Mouse (Mus musculus) layer of hippocampus, postnatal 25 days (tissue): ENCODE data around the gene Rbm38. TPM values are rescaled to one million over a fixed set of nuclear protein-coding genes. Genes with fewer than 3 reads are reported as not detected.

Source experiments
- total RNA-seq, 2 experiments: library from RNA; stranded (reverse); gene quantifications; 2 replicates each; pipeline ENCODE4 v1.2.3; 2021

The Rbm38 gene
- total RNA-seq, 2 experiments from 2014 or later, result 3.3 to 5.0 TPM

Other genes starting within 250 kb of the Rbm38 start
- 1 to 10 TPM; 4.2 to 4.4 TPM for gene Bmp7, start 80.2 kb upstream of the Rbm38 start, total RNA-seq
- gene Spo11, start 42.8 kb upstream of the Rbm38 start, total RNA-seq, result not detected
- gene Rae1, start 20.4 kb upstream of the Rbm38 start, total RNA-seq, result 10 to 100 TPM; 74.5 to 88.6 TPM
- gene Ctcfl, start 99.0 kb downstream of the Rbm38 start, total RNA-seq, result not detected
- not detected for gene Pck1, start 132.6 kb downstream of the Rbm38 start, total RNA-seq
- not detected for gene Zbp1, start 198.4 kb downstream of the Rbm38 start, total RNA-seq